16 mouse cellular contexts compared by ENCODE assay signal in genomic region chr7:119899386-119900057, GRCm38 (mm10). TPM values are rescaled to one million over a fixed set of nuclear protein-coding genes. Genes with fewer than 3 reads are reported as not detected.
DNase-seq lines count a peak whose midpoint lies in the region; ATAC-seq and TF ChIP-seq lines count a peak whose summit lies in the region.
"Had no signal": no experiment of that assay in that cellular context is flagged by ENCODE, and none has a peak within 500 bp of the region (broad histone marks: within the 10 kb centered on the region; RNA-seq: fewer than 3 reads in every experiment).

No protein-coding gene starts in this region.

- DNase-seq in heart, postnatal 0 days (ENCODE audit: low spot score) = peak; percentile 19
- DNase-seq in heart, postnatal 10 days = no peak
- DNase-seq in 416B (ENCODE audit: low read depth) (peak; percentile 73), MEL (ENCODE audit: low read depth, low spot score) (peak; percentile 51)
- DNase-seq in hindbrain, postnatal 0 days (ENCODE audit: low spot score) = no peak
- no peak for DNase-seq in c-Kit-positive CD71-positive TER-119-positive erythroid progenitor cells, embryonic 14.5 days (ENCODE audit: low spot score)
- DNase-seq: cerebellum, adult 18-20 months; cerebellum, postnatal 14 days; thymus, postnatal 25 days had no signal

- no peak for TF ChIP-seq EP300 in heart, postnatal 0 days (IDR thresholded peaks at IDR 0.05; ENCODE audit: low read depth)
- TF ChIP-seq EP300 in MEL (IDR thresholded peaks at IDR 0.05; ENCODE audit: low read depth in 1 of 2, low read length in 2 of 2) = peak; percentile 13 to 40; a peak in 1 of 4 replicates

- no peaks in the 10 kb centered on the region for H3K27me3 ChIP-seq in heart, postnatal 0 days (ENCODE audit: control insufficient read depth, insufficient read depth, low read length)
- H3K27me3 ChIP-seq in MEL (ENCODE audit: control insufficient read depth in 1 of 2, insufficient read depth in 2 of 2, low read length in 2 of 2) = no peaks in the 10 kb centered on the region
- H3K27me3 ChIP-seq in hindbrain, postnatal 0 days (ENCODE audit: insufficient read depth, low read length) = no peaks in the 10 kb centered on the region
- H3K27me3 ChIP-seq: embryonic facial prominence, embryonic 12.5 days; forebrain, embryonic 12.5 days; midbrain, embryonic 12.5 days; stomach, embryonic 15.5 days had no signal

- TF ChIP-seq RAD21 in MEL (IDR thresholded peaks at IDR 0.05; ENCODE audit: low read depth, low read length) = no peak

- H3K9ac ChIP-seq in heart, postnatal 0 days (replicated peaks; ENCODE audit: low read depth, low read length) = no peak overlapping the region
- no peak overlapping the region for H3K9ac ChIP-seq in MEL (ENCODE audit: control insufficient read depth, low read depth, low read length, poor library complexity, severe bottlenecking)
- no peak overlapping the region for H3K9ac ChIP-seq in hindbrain, postnatal 0 days (replicated peaks; ENCODE audit: low read length)
- H3K9ac ChIP-seq: embryonic facial prominence, embryonic 12.5 days; forebrain, embryonic 12.5 days; midbrain, embryonic 12.5 days; stomach, embryonic 15.5 days had no signal

- no peaks in the 10 kb centered on the region for H3K9me3 ChIP-seq in heart, postnatal 0 days (replicated peaks; ENCODE audit: control insufficient read depth, low read length)
- H3K9me3 ChIP-seq in MEL (replicated peaks; ENCODE audit: insufficient read depth, low read length) = no peaks in the 10 kb centered on the region
- H3K9me3 ChIP-seq in hindbrain, postnatal 0 days (ENCODE audit: low read length) = no peaks in the 10 kb centered on the region
- H3K9me3 ChIP-seq: embryonic facial prominence, embryonic 12.5 days; forebrain, embryonic 12.5 days; midbrain, embryonic 12.5 days; stomach, embryonic 15.5 days had no signal

- ATAC-seq in heart, postnatal 0 days (ENCODE audit: insufficient read depth, low read depth) = no peak
- ATAC-seq in granulocyte monocyte progenitor cell, adult 5-6 weeks (replicated peaks; ENCODE audit: poor library complexity, severe bottlenecking) = peak; percentile 42
- ATAC-seq in hindbrain, postnatal 0 days = no peak
- ATAC-seq: intestine, postnatal 0 days had no signal

- no peaks in the 10 kb centered on the region for H3K79me2 ChIP-seq in MEL (ENCODE audit: control insufficient read depth, insufficient read depth, low read length, poor library complexity)

- no peaks in the 10 kb centered on the region for H3K36me3 ChIP-seq in heart, postnatal 0 days (replicated peaks; ENCODE audit: control insufficient read depth, insufficient read depth, low read length)
- H3K36me3 ChIP-seq in MEL (ENCODE audit: control insufficient read depth in 1 of 2, insufficient read depth in 2 of 2, low read length in 2 of 2) = peaks cover 0 to 28% of the 10 kb centered on the region in 2 experiments; a peak in 2 of 4 replicates
- H3K36me3 ChIP-seq in hindbrain, postnatal 0 days (ENCODE audit: insufficient read depth, low read length) = no peaks in the 10 kb centered on the region
- H3K36me3 ChIP-seq: embryonic facial prominence, embryonic 12.5 days; forebrain, embryonic 12.5 days; midbrain, embryonic 12.5 days; stomach, embryonic 15.5 days had no signal

- no peak for TF ChIP-seq CTCF in heart, postnatal 0 days (IDR thresholded peaks at IDR 0.05; ENCODE audit: low read depth)
- no peak for TF ChIP-seq CTCF in MEL (IDR thresholded peaks at IDR 0.05 in 2 of 3, conservative IDR thresholded peaks at IDR 0.05 in 1 of 3; ENCODE audit: control insufficient read depth in 1 of 3, insufficient read depth in 1 of 3, low read depth in 2 of 3, low read length in 3 of 3, poor library complexity in 1 of 3, severe bottlenecking in 1 of 3)
- TF ChIP-seq CTCF in hindbrain, postnatal 0 days (IDR thresholded peaks at IDR 0.05; ENCODE audit: low read depth) = no peak

- TF ChIP-seq POLR2A in MEL (IDR thresholded peaks at IDR 0.05; ENCODE audit: control insufficient read depth in 1 of 2, insufficient read depth in 1 of 2, low read depth in 1 of 2, low read length in 2 of 2, poor library complexity in 1 of 2) = no peak

- H3K4me1 ChIP-seq in heart, postnatal 0 days (ENCODE audit: control insufficient read depth, insufficient read depth) = peaks cover 6% of the 10 kb centered on the region; the same call in 1 of the 2 replicates
- peaks cover 10 to 17% of the 10 kb centered on the region in 2 experiments for H3K4me1 ChIP-seq in MEL (ENCODE audit: control insufficient read depth in 1 of 2, insufficient read depth in 2 of 2, low read length in 2 of 2)
- H3K4me1 ChIP-seq in hindbrain, postnatal 0 days (ENCODE audit: insufficient read depth, low read length) = peaks cover 6% of the 10 kb centered on the region; the same call in 1 of the 2 replicates
- H3K4me1 ChIP-seq: stomach, embryonic 15.5 days had no signal

- no peak overlapping the region for H3K27ac ChIP-seq in heart, postnatal 0 days (ENCODE audit: low read depth)
- no peak overlapping the region for H3K27ac ChIP-seq in MEL (ENCODE audit: control insufficient read depth, low read depth, low read length)
- H3K27ac ChIP-seq in hindbrain, postnatal 0 days = no peak overlapping the region
- H3K27ac ChIP-seq: embryonic facial prominence, embryonic 12.5 days; forebrain, embryonic 12.5 days; midbrain, embryonic 12.5 days; stomach, embryonic 15.5 days had no signal

- intact Hi-C loops in heart, postnatal 10 days (cut with DNase I) = loop anchor here (5.0 kb wide), 2 partner anchors 177 to 198 kb away; partner anchors contain the start of genes Dnah3 and Thumpd1

- H3K4me2 ChIP-seq in heart, postnatal 0 days (ENCODE audit: low read depth, low read length) = no peak overlapping the region
- H3K4me2 ChIP-seq in hindbrain, postnatal 0 days (ENCODE audit: low read depth, low read length) = no peak overlapping the region
- H3K4me2 ChIP-seq: embryonic facial prominence, embryonic 12.5 days; forebrain, embryonic 12.5 days; midbrain, embryonic 12.5 days; stomach, embryonic 15.5 days had no signal

- H3K4me3 ChIP-seq in heart, postnatal 0 days (ENCODE audit: low read depth, low read length) = no peak overlapping the region
- H3K4me3 ChIP-seq in MEL (ENCODE audit: control insufficient read depth in 1 of 2, insufficient read depth in 1 of 2, low read depth in 2 of 2, low read length in 2 of 2) = no peak overlapping the region
- no peak overlapping the region for H3K4me3 ChIP-seq in hindbrain, postnatal 0 days (ENCODE audit: low read length)
- H3K4me3 ChIP-seq: embryonic facial prominence, embryonic 12.5 days; erythroblast, embryonic 14.5 days; forebrain, embryonic 12.5 days; midbrain, embryonic 12.5 days; stomach, embryonic 15.5 days had no signal

- WGBS in heart, postnatal 0 days = 36% methylated on average over 3 of the region's 3 CpGs
- WGBS in hindbrain, postnatal 0 days = 76% methylated on average over 3 of the region's 3 CpGs

TF ChIP-seq in MEL, 35 proteins besides CTCF, POLR2A, EP300 and RAD21 (continues in another document):
- no peak for TF ChIP-seq MAFK (IDR thresholded peaks at IDR 0.05; ENCODE audit: borderline replicate concordance, low read depth, low read length)
- TF ChIP-seq TCF12 (IDR thresholded peaks at IDR 0.05; ENCODE audit: low read depth, low read length) = peak; percentile 42; the same call in 1 of the 2 replicates
- no peak for TF ChIP-seq USF1 (IDR thresholded peaks at IDR 0.05; ENCODE audit: low read depth, low read length)
- TF ChIP-seq KAT2A (conservative IDR thresholded peaks at IDR 0.05; ENCODE audit: low read depth, low read length) = no peak
- TF ChIP-seq SIN3A (IDR thresholded peaks at IDR 0.05; ENCODE audit: low read length) = no peak
- no peak for TF ChIP-seq MEF2A (IDR thresholded peaks at IDR 0.05; ENCODE audit: extremely low read depth, insufficient replicate concordance, low read depth, low read length, poor library complexity, severe bottlenecking)
- no peak for TF ChIP-seq NRF1 (IDR thresholded peaks at IDR 0.05; ENCODE audit: insufficient read depth, low read depth, low read length, poor library complexity, severe bottlenecking)
- peak; percentile 44; the same call in 1 of the 2 replicates for TF ChIP-seq GATA1 (IDR thresholded peaks at IDR 0.05; ENCODE audit: low read depth, low read length)
- no peak for TF ChIP-seq UBTF (IDR thresholded peaks at IDR 0.05; ENCODE audit: borderline replicate concordance, insufficient read depth, low read depth, low read length)
- TF ChIP-seq MAZ (IDR thresholded peaks at IDR 0.05; ENCODE audit: low read depth, low read length) = no peak
- 0 out of 2 replicates have a peak, but pooled peaks have one; percentile 34 for TF ChIP-seq TBP (IDR thresholded peaks at IDR 0.05; ENCODE audit: low read depth, low read length)
- no peak for TF ChIP-seq E2F4 (IDR thresholded peaks at IDR 0.05; ENCODE audit: borderline replicate concordance, low read depth, low read length)
- peak; percentile 43; the same call in 1 of the 2 replicates for TF ChIP-seq BHLHE40 (IDR thresholded peaks at IDR 0.05; ENCODE audit: borderline replicate concordance, low read depth, low read length)

RNA-seq across cellular contexts. Expression of gene Dcun1d3, which starts 3.4 kb away (rescaled TPM):
- total RNA-seq in heart, postnatal 0 days (2014; rRNA removed; ENCODE audit: low replicate concordance) = 2.8 and 8.2 TPM in 2 replicates
- polyA plus RNA-seq in heart, postnatal 0 days (2015; fragmentation: Nextera tagmentation; extraction: Ambion mirVana) = 4.8 and 5.5 TPM in 2 replicates
- total RNA-seq in heart, postnatal 10 days (2021) = 10 to 100 TPM; 12.2 to 14.0 TPM
- 2.5 and 3.3 TPM in 2 replicates for total RNA-seq in MEL (2012; rRNA removed)
- polyA plus RNA-seq in MEL (2012; ENCODE audit: insufficient read depth in 1 of 2, insufficient read length in 2 of 2, low read depth in 1 of 2, low replicate concordance in 2 of 2, missing spikeins in 1 of 2) = 1 to 10 TPM in 1 of 2 experiments, not detected in 1; 5.6 TPM
- total RNA-seq in granulocyte monocyte progenitor cell, adult 5-6 weeks (2014; fragmentation: Nextera tagmentation) = 4.7 and 10.3 TPM in 2 replicates
- total RNA-seq in granulocyte monocyte progenitor cell, adult 5-6 weeks (2017) = 4.0 and 9.7 TPM in 2 replicates
- 11.5 and 14.7 TPM in 2 replicates for total RNA-seq in hindbrain, postnatal 0 days (2014; rRNA removed)
- 8.5 and 9.2 TPM in 2 replicates for polyA plus RNA-seq in hindbrain, postnatal 0 days (2015; fragmentation: Nextera tagmentation; extraction: Ambion mirVana)

RNA-seq across cellular contexts. Expression of gene Lyrm1, which starts 3.9 kb away (rescaled TPM):
- 3.0 and 11.9 TPM in 2 replicates for total RNA-seq in heart, postnatal 0 days (2014; rRNA removed; ENCODE audit: low replicate concordance)
- polyA plus RNA-seq in heart, postnatal 0 days (2015; fragmentation: Nextera tagmentation; extraction: Ambion mirVana) = 8.4 and 9.2 TPM in 2 replicates
- total RNA-seq in heart, postnatal 10 days (2021) = 1 to 10 TPM; 6.6 to 7.6 TPM
- total RNA-seq in MEL (2012; rRNA removed) = 2.1 and 4.0 TPM in 2 replicates
- polyA plus RNA-seq in MEL (2012; ENCODE audit: insufficient read depth in 1 of 2, insufficient read length in 2 of 2, low read depth in 1 of 2, low replicate concordance in 2 of 2, missing spikeins in 1 of 2) = 1 to 10 TPM in 1 of 2 experiments, not detected in 1; 4.4 TPM
- 6.2 and 19.4 TPM in 2 replicates for total RNA-seq in granulocyte monocyte progenitor cell, adult 5-6 weeks (2014; fragmentation: Nextera tagmentation)
- 3.8 and 5.0 TPM in 2 replicates for total RNA-seq in granulocyte monocyte progenitor cell, adult 5-6 weeks (2017)
- 7.8 and 9.0 TPM in 2 replicates for total RNA-seq in hindbrain, postnatal 0 days (2014; rRNA removed)
- polyA plus RNA-seq in hindbrain, postnatal 0 days (2015; fragmentation: Nextera tagmentation; extraction: Ambion mirVana) = 21.9 and 24.8 TPM in 2 replicates

Comparison
In these comparisons a context has a peak if more than half of its experiments do, and no peak if none do; other contexts are left out.
1. DNase-seq: peak in heart, postnatal 0 days (single experiment), 416B (single experiment) and MEL (single experiment); none in heart, postnatal 10 days (0 of 2), hindbrain, postnatal 0 days (single experiment) and c-Kit-positive CD71-positive TER-119-positive erythroid progenitor cells, embryonic 14.5 days (single experiment).